Mouse (Mus musculus): ENCODE results near the gene Hfe.
A peak's percentile ranks its signal among the peaks of the same experiment; 100 is the strongest.

Hfe gene

DNA sequence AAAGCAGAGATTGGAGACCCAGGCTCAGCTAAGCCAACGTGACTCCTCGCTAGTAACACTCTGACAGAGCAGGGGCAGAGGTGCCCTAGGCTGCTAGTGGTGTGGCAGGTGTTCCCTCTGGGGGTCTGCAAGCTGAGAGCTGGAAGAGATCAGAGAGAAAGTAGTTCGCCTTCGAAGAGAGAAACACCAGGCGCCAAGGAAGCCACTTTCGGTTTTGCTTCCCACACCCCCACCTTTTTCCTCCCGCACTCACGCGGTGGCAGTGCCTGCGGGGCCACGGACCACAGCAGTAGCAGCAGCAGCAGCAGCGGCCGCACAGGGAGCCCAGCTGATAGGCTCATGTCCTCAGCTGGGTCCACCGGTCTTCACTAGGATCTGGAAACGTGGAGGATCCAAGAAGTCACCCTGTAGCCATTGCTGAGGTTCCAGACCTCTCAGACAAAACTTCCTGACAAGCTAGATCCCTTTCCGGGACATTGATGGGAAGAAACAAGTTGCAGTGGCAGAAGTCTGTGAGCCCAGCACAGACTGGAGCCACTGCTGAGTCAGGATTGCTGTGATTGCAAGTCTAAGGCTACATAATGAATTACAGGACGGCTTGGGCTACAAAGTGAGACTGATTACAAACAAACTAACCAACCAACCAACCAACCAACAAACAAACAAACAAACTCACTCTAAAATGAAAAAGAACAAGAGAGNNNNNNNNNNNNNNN lies at the start of gene Hfe:
Hfe (minus strand) TSS at position 481 of the 716 bp plus-strand sequence.
- DNase-seq: peak; percentile 83

DNA sequence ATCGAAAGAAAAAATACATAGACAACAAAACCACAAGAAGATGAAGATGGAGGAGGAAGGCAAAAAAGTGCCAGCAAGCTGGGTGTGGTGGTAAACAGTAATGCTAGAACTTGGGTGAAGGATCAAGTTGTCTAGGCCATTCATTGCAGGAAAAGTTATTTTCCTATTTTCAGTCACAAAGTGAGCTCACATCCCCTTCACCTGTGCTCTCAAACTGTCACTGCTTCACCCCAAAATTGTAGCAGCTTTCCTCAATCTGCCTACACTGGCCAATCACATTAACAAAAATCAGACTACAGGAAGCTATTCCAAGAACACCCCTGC lies 49.2 kb upstream of the Hfe start:
- DNase-seq: no peak

DNA sequence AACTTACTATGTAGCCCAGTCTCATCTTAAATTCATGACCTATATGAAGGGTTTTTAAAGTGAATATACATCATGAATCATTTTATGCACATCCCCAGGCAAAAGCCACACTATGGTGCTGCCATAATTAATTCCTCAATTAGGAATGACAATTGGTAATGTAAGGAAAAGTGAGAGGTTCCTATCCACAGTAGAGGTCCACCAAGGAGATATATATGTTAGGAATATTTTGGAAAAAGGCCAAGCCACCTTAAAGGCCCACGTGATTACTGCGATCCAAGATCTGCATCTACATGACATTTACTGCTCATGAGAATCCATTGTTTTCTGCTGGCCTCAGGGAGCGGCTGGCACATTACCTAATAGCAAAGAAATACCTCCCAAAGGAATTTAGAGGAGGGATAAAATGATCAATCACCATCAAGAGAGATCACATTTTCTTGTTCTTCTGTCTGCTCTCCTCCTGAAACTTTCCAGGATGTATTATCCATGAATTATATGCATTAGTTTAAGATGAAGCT lies 48.7 kb upstream of the Hfe start:
- DNase-seq: no peak

DNA sequence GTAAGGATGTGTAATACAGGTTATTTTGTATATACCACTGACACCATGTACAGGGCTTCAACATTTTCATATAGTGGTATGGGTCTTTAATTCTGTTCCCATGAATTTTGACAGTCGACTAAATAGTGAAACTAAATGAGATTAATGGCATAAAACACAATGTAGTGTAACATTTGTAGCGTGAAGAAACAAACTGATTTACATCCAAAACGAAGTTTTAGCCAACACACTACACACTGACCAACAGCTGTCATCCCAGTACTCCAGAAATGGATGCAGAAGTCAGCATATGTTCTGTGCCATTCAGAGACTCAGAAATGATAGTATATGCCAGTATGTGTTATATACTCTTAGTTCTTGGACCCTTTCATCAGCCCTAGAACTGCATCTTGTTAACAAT lies 47.3 kb upstream of the Hfe start:
- DNase-seq: no peak

DNA sequence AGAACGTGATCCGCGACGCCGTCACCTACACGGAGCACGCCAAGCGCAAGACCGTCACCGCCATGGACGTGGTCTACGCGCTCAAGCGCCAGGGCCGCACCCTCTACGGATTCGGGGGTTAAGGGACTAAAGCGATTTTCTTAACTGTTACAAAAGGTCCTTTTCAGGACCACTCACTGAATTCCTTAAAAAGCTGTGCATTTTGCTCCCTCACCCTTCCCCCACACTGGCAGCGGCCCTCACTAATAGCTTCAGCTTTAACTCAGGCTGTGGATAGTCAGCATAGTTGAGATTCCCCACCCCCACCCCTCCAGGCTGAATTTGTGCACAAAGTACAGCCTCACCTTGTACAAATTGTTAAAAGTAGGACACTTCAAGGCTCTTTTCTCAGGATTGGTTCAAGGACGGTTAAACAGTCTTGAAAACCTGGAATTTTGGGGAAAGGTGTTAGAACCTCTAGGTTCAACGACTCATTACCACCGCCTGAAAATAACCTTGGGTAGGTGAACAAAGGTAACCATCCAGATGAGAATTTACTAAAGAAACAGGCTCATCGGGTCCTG lies 46.6 kb upstream of the Hfe start:
- peak; percentile 29 for DNase-seq

DNA sequence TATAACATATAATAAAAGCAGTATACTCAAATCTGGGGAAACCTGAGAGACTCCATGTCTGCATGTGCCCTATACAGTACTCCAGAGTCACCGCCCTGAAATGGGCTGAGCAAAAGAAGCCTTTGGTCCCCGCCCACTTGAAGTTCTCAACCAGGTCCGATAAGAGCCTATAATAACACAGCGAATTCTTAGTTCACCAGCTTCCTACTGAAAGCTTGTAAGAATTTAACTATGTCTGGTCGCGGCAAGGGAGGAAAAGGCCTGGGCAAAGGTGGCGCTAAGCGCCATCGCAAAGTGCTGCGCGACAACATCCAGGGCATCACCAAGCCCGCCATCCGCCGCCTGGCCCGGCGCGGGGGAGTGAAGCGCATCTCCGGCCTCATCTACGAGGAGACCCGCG lies 46.1 kb upstream of the Hfe start, which contains the start of gene Hist1h4b:
Hist1h4b (plus strand) TSS at position 224 of the 400 bp plus-strand sequence.
- peak; percentile 94 for DNase-seq

DNA sequence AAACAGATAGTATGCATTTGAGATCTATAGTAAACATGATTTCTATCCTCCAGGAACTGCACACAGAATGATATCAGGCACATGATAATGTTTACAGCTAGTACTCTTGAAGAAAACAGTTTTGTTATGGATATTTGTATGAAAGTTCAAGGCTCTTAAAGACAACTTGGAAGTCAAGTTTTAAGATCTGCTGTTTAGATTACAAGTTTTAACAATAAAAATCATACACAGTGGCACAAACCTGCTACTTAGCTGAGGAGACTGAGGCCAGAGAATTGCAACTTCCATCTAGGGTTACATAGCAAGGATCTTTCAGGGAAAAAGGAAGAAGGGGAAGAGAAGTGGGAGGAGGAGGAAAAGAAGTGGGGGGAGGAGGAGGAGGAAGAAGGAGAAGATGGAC lies 44.3 kb upstream of the Hfe start:
- no peak for DNase-seq

DNA sequence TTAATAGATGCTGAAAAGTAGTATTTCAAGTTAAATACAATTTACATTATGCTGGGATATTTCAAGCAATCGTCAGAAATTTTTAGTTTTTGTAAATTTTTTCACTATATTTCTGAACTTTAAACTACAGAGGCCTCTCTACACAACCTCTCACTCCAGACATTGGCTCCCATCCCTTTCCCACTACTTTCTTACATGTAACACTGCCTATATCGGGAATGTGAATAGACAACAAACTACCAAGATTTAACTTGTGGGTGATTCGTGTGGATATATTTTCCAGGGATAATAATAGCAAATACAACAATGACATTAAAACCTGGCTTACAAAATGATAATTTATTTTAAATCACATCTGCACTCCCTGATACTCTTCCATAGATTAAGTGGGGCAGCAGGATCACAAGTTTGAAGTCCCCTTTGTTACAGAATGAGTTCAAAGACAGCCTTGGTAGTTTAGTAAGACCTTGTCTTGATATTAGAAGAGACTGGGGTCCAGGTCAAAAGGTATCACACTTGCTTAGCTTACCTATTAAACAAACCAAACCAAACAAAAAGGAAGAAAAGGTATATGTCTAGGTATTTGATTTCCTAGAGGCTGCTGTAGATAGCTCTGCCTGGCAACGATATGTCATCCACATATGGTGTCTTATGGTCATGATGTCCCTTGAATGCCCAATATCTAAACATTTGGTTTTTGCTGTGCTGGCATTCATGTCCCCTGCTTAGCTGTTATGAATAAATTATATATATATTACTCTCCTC lies 42.8 kb upstream of the Hfe start:
- DNase-seq: no peak

DNA sequence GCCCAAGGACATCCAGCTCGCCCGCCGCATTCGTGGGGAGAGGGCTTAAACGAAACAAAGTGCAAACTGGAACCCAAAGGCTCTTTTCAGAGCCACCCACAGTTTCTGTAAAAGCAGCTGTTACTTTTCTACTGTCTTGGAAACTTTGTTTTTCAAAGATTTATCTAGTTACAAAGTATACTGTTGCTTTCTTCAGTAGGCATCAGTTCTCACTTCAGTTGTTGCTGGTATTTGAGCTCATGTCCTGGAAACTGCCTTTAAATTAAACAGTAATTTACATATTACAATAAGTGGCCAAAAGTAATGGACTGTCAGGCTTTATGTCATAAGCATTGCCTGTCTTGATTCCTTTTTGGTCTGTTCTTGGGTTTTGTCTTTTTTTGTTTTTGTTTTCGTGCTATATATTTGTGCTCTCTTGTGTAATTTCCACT lies 42.1 kb upstream of the Hfe start:
- no peak for DNase-seq

DNA sequence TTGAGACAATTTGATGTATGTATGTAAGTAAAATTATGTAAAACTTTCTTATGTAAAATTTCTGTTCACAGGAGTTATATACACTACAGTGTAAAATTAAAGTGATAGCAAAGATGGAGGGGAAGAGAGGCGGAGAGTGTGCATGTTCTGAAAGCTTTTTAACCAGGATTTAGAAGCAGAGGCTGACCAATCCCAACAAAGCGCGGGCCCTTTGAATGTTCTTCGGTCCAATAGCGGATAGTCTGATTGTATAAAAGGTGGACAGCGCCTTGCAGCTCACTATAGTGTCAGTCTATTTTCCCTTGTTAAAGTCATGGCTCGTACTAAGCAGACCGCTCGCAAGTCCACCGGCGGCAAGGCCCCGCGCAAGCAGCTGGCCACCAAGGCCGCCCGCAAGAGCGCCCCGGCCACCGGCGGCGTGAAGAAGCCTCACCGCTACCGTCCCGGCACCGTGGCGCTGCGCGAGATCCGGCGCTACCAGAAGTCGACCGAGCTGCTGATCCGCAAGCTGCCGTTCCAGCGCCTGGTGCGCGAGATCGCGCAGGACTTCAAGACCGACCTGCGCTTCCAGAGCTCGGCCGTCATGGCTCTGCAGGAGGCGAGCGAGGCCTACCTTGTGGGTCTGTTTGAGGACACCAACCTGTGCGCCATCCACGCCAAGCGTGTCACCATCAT lies 41.5 kb upstream of the Hfe start, which contains the start of gene Hist1h3b:
Hist1h3b (plus strand) TSS at position 201 of the 675 bp plus-strand sequence.
- DNase-seq: peak; percentile 91

DNA sequence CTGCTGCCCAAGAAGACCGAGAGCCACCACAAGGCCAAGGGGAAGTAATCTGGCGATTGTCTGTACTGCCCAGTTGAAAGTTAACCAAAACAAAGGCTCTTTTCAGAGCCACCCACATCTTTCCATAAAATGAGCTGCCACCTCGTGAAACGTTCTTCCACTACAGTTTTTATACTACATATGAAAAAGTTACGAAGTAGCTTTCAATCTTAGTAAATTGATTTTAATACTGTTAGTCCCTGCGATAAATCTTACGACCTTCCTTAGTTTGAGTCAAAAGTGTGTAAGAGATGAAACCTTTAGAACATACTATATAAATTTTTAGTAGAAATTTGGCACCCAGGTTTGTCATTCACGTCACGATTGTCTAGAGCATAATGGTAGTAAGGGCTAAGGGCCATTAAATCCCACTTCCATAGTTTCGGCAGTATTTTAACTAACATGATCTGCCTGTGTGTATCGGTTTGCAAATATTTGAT lies 40.9 kb upstream of the Hfe start:
- DNase-seq: no peak

DNA sequence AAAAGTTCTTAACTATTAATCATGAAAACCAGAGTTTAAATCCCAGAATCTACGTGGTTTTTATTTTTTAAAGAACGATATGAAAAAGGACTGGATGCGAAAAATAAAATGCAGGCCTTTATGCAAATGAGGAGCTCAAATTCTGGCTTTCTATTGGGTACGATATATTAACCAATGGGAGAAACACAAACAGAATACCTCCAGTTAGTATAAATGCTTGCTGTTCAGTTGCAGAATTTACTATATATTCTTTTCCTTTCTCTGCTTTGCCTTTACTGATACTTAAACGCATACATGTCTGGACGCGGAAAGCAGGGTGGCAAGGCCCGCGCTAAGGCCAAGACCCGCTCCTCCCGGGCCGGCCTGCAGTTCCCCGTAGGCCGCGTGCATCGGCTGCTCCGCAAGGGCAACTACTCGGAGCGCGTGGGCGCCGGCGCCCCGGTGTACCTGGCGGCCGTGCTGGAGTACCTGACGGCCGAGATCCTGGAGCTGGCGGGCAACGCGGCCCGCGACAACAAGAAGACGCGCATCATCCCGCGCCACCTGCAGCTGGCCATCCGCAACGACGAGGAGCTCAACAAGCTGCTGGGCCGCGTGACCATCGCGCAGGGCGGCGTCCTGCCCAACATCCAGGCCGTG lies 40.3 kb upstream of the Hfe start, which contains the start of gene Hist1h2ab:
Hist1h2ab (plus strand) TSS at position 288 of the 639 bp plus-strand sequence.
- DNase-seq: peak; percentile 74

DNA sequence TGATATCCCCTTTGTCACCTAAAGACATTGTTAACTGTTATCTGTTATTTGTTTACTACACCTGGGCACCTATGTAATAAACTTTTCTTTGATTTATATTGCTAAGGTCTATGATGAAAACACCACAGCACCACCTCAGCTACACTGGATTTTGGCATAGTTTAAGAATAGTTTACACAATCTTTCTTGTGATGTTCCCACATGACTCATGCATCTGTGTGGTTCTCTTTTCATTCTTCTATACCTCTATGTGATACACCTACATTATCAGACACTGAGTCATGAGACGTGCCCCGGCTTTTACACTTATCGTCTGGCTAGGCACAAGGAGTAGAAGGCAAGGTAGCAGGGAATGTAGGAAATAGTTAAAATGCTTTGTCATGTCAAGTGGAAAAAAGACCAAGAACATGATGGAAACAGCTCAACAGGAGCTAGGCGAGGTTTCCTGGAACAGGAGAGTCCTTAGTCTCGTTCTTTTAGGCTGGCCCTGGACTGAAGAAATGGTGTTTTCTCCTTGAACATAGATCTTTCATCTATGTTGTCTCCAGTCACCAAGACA lies 39.0 kb upstream of the Hfe start:
- no peak for DNase-seq

DNA sequence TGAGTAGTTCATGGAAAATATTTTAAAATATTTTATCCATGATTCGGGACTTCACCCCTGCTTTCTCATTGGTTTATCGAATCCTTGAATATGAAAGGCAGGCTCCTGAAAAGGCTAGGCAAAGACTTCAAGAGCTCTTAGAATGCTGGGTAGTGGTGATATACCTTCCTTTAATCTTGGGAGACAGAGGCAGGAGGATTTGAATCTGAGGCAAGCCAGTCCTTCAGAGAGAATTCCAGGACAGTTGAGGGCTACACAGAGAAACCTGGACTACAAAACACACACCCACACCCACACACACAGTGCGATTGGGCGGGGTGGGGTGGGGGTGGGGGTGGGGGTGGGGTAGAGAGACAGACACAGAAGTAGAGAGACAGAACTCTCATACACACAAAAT lies 37.2 kb upstream of the Hfe start:
- DNase-seq: no peak

DNA sequence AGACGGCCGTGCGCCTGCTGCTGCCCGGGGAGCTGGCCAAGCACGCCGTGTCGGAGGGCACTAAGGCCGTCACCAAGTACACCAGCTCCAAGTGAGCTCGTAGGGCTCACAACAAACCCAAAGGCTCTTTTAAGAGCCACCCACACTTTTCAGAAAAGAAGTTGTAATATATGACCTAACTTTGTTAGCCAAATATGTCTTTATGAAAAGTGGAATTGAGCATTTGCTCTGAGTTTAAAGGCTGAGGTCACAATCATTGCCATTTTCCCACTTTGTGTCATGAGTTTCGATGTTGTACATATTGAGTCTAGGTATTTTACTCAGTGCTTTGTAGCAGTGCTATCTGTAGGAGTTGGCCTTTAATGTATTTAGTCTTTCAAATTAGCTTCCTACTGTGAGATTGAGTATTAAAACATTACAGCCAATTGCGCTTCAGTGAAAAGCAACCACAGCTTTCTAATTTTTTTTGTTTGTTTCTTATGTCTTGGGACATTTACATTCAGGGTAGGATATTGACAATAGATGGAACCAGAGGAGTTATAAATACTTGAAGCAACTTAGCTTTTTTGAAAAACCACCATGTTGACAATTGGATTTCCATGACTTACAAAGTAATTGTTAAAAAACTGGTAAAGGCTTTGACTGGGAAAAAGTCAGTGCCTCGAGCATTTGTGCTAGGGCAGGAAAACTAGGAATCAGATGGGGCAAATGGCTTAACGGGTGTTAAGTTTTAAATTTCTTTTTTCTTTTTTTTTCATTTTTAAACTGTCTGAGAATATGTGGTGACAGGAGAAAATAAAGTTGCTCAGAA lies 36.6 kb upstream of the Hfe start:
- DNase-seq: no peak

DNA sequence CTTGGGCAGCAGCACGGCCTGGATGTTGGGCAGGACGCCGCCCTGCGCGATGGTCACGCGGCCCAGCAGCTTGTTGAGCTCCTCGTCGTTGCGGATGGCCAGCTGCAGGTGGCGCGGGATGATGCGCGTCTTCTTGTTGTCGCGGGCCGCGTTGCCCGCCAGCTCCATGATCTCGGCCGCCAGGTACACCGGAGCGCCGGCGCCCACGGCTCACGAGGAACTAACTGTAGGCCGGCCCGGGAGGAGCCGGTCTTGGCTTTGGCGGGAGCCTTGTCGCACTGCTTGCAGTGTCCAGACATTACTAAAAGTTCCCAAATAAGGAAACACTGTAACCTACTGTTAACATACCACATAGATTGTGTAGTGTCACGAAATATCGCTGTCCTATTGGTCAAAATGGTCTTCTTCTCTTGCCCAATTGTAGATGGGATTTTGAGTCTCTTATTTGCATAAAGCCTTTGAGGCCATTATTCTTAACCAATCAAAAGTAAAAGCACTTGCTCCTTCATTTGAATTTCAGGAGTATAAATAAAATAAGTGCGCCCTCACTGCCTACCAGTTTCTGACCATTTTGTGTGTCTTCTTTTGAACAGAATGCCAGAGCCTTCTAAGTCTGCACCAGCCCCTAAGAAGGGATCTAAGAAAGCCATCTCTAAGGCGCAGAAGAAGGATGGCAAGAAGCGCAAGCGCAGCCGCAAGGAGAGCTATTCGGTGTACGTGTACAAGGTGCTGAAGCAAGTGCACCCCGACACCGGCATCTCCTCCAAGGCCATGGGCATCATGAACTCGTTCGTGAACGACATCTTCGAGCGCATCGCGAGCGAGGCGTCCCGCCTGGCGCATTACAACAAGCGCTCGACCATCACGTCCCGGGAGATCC lies 35.8 kb upstream of the Hfe start, which contains the start of gene Hist1h2bb:
Hist1h2bb (plus strand) TSS at position 534 of the 880 bp plus-strand sequence.
- DNase-seq: peak; percentile 73

DNA sequence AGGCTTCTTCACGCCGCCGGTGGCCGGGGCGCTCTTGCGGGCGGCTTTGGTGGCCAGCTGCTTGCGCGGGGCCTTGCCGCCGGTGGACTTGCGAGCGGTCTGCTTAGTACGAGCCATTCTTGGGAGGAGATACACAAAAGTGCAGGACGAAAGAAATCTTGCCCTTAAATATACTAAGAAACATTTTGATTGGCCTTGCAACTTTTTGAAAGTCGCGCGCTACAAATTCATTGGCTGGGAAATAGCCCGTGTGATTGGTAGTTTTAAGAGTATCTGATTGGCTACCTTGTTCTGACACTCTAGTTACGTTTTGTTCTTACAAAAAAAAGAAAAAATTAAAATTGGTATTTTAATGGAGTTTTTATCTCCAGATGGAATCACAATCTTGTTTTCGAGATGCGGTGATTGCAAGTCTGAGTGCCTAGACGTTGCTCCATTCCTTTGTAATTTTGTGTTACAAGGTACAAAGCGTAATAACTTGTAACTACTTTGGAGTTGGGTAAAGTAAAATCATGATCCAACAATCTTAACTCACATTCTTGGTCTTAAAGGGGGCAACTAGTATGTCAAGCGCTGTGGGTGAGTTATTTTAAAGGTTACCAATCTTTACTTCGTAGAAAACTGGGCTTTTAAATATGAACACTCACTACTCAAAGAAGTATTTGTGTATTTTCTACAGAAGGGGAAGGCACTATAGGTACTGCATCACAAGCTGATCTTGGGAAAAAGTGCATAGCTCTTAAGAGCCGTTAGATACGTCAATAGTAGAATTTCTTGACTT lies 34.9 kb upstream of the Hfe start, which contains the start of gene Hist1h3c:
Hist1h3c (minus strand) TSS at position 222 of the 781 bp plus-strand sequence.
- peak; percentile 88 for DNase-seq

DNA sequence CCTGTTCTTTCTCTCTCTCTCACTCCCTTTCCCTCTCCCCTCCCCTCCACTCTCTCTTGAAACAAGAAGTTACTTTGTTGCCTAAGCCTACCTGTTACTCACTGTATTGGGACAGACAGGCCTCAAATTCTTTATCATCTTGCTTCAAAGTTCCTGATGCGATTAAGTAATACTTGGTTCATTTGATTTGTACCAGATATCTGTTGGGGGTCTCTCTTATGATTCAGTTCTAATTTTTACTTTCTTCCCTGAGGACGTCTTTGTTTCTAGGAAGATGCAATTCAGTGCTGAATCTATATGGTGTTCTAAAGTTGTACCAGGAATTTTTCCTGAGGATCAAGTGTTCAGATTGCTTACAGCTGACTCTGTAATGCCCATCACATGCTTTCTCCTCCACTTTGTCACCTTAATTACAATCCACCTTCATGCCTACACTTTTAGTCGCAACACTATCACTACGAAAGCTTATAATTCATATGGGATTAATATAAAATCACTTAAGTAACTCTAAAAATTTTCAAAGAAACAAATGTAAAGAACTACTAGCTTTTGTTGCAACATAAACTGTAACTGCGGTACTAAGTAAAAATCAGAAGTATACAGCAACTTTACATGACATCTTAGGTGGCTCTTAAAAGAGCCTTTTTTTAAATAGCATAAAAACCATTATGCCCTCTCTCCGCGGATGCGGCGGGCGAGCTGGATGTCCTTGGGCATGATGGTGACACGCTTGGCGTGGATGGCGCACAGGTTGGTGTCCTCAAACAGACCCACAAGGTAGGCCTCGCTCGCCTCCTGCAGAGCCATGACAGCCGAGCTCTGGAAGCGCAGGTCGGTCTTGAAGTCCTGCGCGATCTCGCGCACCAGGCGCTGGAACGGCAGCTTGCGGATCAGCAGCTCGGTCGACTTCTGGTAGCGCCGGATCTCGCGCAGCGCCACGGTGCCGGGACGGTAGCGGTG lies 34.0 kb upstream of the Hfe start:
- peak; percentile 28 for DNase-seq

Measured in thymus, postnatal 14 days (tissue).